Mouse (Mus musculus): ENCODE results near the gene Magee2. TPM values are rescaled to one million over a fixed set of nuclear protein-coding genes. Genes with fewer than 3 reads are reported as not detected.
"Not testable (repeated sequence)": the region's sequence is repeated elsewhere in the genome, so short reads cannot be mapped to it uniquely, and the experiment has no call there.

The Magee2 gene
- 1.9 and 2.1 TPM in 2 replicates for polyA plus RNA-seq (2014; fragmentation: Nextera tagmentation; extraction: Ambion mirVana)

DNA sequence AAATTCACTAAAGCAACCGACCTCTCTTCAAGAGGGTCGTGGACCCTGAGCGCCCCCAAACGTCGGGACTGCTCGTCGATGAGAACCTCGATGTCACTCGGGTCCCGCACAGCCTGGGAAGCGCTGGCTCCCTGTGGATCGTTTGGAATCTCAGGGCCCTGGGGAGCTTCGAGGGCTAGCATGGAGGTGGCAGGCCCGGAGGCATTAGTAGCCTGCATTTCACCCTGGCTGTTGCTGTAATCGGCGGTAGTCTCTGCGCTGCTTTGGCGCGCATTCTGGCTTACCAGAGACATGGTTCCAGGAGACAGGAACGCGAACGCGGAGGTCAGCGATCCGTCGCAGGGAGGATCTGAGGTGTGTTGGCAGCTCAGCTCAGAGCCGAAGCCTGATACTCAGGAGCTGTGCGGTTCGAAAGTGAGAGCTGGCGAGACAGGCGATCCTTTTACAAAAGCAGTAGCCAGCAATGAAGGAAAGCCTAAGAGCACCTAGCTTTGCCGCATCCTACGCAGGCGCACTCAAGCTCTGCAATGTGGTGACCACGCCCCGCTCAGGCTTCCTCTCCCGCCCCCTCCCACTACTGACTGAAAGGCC is at the start of gene Magee2:
Gene Magee2 (minus strand): TSS at position 517 of the 591 bp plus-strand sequence.
- H3K4me3 ChIP-seq (ENCODE audit: low read depth, low read length): peak within 1 kb of the TSS; percentile 36
- 23% methylated on average over 37 of the region's 37 CpGs for WGBS
- ATAC-seq (replicated peaks; ENCODE audit: low FRiP score, low TSS enrichment, low read depth) (peak; percentile 66; the same call in 1 of the 2 replicates), DNase-seq (ENCODE audit: low spot score) (peak; percentile 62)
- H3K9ac ChIP-seq (ENCODE audit: low read length): peak within 1 kb of the TSS; percentile 43
- no peaks in the 10 kb centered on the region for H3K9me3 ChIP-seq (ENCODE audit: control insufficient read depth, low read length)
- H3K27ac ChIP-seq (ENCODE audit: low read depth): no peak within 1 kb of the TSS
- H3K36me3 ChIP-seq (ENCODE audit: control insufficient read depth, insufficient read depth, low read length): no peaks in the 10 kb centered on the region
- no peaks in the 10 kb centered on the region for H3K4me1 ChIP-seq (replicated peaks; ENCODE audit: control insufficient read depth, insufficient read depth, low read length)
- H3K4me2 ChIP-seq (ENCODE audit: low read length): peak within 1 kb of the TSS; percentile 53
- peaks cover 23% of the 10 kb centered on the region for H3K27me3 ChIP-seq (replicated peaks; ENCODE audit: control insufficient read depth, insufficient read depth, low read length)

DNA sequence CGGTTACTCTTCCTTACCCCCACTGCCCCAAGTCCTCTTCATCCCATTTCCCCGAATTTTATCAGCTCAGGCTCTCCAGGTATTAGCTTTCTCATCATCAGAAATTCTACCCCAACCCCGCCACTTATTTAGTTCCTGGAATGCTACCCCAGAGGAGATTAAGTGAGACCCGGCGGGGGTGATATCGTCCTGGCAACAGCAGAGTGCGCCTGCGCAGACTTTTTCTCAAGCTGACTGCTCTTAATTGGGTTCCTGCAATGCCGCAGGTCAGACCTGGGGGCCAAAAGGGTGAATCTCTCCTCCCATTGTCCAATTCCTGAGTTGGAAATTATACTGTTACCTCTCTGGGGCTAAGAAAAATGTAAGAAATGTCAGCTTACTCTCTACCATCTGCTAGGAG is 3.5 kb downstream of the Magee2 start:
- no peak for DNase-seq (ENCODE audit: low spot score)
- Histone ChIP-seq H3K4me3 (ENCODE audit: low read depth, low read length) (no peak overlapping the region), H3K9ac (ENCODE audit: low read length) (no peak overlapping the region), H3K9me3 (ENCODE audit: control insufficient read depth, low read length) (no peaks in the 10 kb centered on the region), H3K36me3 (ENCODE audit: control insufficient read depth, insufficient read depth, low read length) (no peaks in the 10 kb centered on the region), H3K4me2 (ENCODE audit: low read length) (no peak overlapping the region), H3K27ac (ENCODE audit: low read depth) (no peak overlapping the region), H3K27me3 (replicated peaks; ENCODE audit: control insufficient read depth, insufficient read depth, low read length) (peaks cover 23% of the 10 kb centered on the region), H3K4me1 (replicated peaks; ENCODE audit: control insufficient read depth, insufficient read depth, low read length) (no peaks in the 10 kb centered on the region)
- ATAC-seq (replicated peaks; ENCODE audit: low FRiP score, low TSS enrichment, low read depth): no peak
- 31% methylated on average over 9 of the region's 9 CpGs for WGBS

DNA sequence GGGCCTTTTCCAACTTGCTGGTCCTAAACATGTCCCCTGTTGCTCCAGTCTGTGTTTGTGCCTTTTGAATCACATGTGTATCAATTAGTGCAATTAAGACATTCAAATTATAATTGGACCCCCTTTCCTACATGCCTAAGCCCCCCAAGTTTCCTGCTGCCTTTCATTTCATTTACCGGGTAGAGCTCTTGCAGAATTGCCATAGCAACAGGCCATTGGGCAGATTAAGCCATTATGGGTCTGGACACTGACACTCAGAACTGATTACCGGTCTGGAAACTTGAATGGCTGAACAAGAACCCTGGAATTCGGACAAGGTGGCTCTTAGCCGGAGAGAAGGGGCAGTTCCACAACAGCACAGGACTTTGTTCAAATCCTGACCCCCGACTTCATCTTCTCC is 39.5 kb downstream of the Magee2 start:
- not testable (repeated sequence) for H3K9me3 ChIP-seq (ENCODE audit: control insufficient read depth, low read length); H3K4me1 ChIP-seq (replicated peaks; ENCODE audit: control insufficient read depth, insufficient read depth, low read length); H3K27me3 ChIP-seq (replicated peaks; ENCODE audit: control insufficient read depth, insufficient read depth, low read length); ATAC-seq (replicated peaks; ENCODE audit: low FRiP score, low TSS enrichment, low read depth); H3K9ac ChIP-seq (ENCODE audit: low read length); H3K36me3 ChIP-seq (ENCODE audit: control insufficient read depth, insufficient read depth, low read length); DNase-seq (ENCODE audit: low spot score); H3K27ac ChIP-seq (ENCODE audit: low read depth); H3K4me2 ChIP-seq (ENCODE audit: low read length); H3K4me3 ChIP-seq (ENCODE audit: low read depth, low read length)
- WGBS: 78% methylated on average over 3 of the region's 5 CpGs

DNA sequence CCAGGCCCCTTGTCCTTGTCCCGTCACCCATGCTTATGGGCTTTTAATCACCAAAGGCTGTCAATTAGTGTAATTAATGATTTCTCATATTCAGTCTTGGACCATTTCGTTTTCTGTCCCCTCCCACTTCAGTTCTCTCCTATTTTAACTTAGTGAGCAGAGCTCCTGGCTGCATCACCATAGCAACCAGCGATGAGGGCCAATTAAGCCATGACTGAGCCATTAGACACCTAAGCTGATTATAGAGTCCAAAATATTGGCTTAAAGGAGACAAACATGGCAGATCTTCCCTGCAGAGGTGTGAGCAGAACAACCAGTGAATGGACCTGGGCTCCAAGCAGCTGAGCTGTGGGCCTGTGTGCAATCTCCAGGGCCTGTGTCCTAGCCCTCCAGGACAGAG is 40.1 kb downstream of the Magee2 start:
- not testable (repeated sequence) for ATAC-seq (replicated peaks; ENCODE audit: low FRiP score, low TSS enrichment, low read depth); H3K27me3 ChIP-seq (replicated peaks; ENCODE audit: control insufficient read depth, insufficient read depth, low read length)
- 86% methylated on average over 1 of the region's 3 CpGs for WGBS

DNA sequence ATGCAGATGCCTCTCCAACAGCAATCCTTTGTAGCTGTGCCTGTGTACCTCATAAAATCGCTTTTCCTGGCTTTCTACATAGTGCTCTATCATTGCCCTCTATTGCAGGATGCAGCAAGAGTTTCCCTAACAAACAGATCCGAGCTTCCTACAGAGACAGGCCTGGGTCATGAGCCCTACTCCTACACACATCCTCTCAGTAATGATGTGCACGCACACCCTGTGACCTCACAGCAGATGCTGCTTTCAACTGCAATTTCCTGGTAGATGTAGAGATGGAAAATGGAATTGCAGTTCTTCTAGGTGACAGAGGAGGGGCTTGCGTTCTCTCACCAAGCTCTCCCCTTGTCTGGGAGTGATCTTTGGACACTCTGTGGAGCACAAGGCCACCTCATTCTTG is 43.4 kb downstream of the Magee2 start:
- 38% methylated on average over 3 of the region's 4 CpGs for WGBS

More for the DNA sequence above, 40.1 kb downstream of the Magee2 start:
- H3K9me3 ChIP-seq (ENCODE audit: control insufficient read depth, low read length); H3K36me3 ChIP-seq (ENCODE audit: control insufficient read depth, insufficient read depth, low read length); H3K4me1 ChIP-seq (replicated peaks; ENCODE audit: control insufficient read depth, insufficient read depth, low read length); DNase-seq (ENCODE audit: low spot score); H3K4me2 ChIP-seq (ENCODE audit: low read length); H3K9ac ChIP-seq (ENCODE audit: low read length); H3K27ac ChIP-seq (ENCODE audit: low read depth); H3K4me3 ChIP-seq (ENCODE audit: low read depth, low read length): not testable (repeated sequence)

More for the DNA sequence above, 43.4 kb downstream of the Magee2 start:
- not testable (repeated sequence) for H3K27ac ChIP-seq (ENCODE audit: low read depth); H3K4me3 ChIP-seq (ENCODE audit: low read depth, low read length); H3K9ac ChIP-seq (ENCODE audit: low read length); H3K4me1 ChIP-seq (replicated peaks; ENCODE audit: control insufficient read depth, insufficient read depth, low read length); ATAC-seq (replicated peaks; ENCODE audit: low FRiP score, low TSS enrichment, low read depth); DNase-seq (ENCODE audit: low spot score); H3K4me2 ChIP-seq (ENCODE audit: low read length); H3K36me3 ChIP-seq (ENCODE audit: control insufficient read depth, insufficient read depth, low read length); H3K27me3 ChIP-seq (replicated peaks; ENCODE audit: control insufficient read depth, insufficient read depth, low read length); H3K9me3 ChIP-seq (ENCODE audit: control insufficient read depth, low read length)

Other genes starting within 250 kb of the Magee2 start
- 11.6 and 12.6 TPM in 2 replicates for gene Zdhhc15, start 186.2 kb downstream of the Magee2 start, polyA plus RNA-seq (2014; fragmentation: Nextera tagmentation; extraction: Ambion mirVana)
- 50.3 and 71.0 TPM in 2 replicates for gene Pbdc1, start 222.5 kb upstream of the Magee2 start, polyA plus RNA-seq (2014; fragmentation: Nextera tagmentation; extraction: Ambion mirVana)

Data from intestine, embryonic 14.5 days (tissue).